Mouse (Mus musculus) neural tube, embryonic 14.5 days (tissue): ENCODE measurements around the gene Gng10. TPM values are rescaled to one million over a fixed set of nuclear protein-coding genes. Genes with fewer than 3 reads are reported as not detected.

Source experiments
- ATAC-seq: fragments of 200-750 bp; cut with Nextera tagmentation; 2 replicates; pipeline ENCODE4 v1.8.0; 2017; ENCODE audit warnings: low read depth, mild to moderate bottlenecking, moderate TSS enrichment, moderate library complexity
- H3K27ac ChIP-seq: fragments of 300-500 bp; sonication (generic); 2 replicates; pipeline ENCODE4 v1.5.1; 2014; ENCODE audit warnings: low read depth, mild to moderate bottlenecking, control low read depth, low read length, moderate library complexity, mixed read lengths
- H3K27me3 ChIP-seq: fragments of 300-500 bp; sonication (generic); 2 replicates; pipeline ENCODE4 v1.6.1; 2014; ENCODE audit warnings: low read length; ENCODE audit not compliant: control insufficient read depth, insufficient read depth
- H3K36me3 ChIP-seq: fragments of 300-500 bp; sonication (generic); 2 replicates; pipeline ENCODE4 v1.6.1; 2014; ENCODE audit warnings: low read length, mixed read lengths; ENCODE audit not compliant: control insufficient read depth, insufficient read depth
- H3K4me1 ChIP-seq: fragments of 300-500 bp; sonication (generic); 2 replicates; pipeline ENCODE4 v1.6.1; 2014; ENCODE audit warnings: low read length; ENCODE audit not compliant: control insufficient read depth, insufficient read depth
- H3K4me2 ChIP-seq: fragments of 300-500 bp; sonication (generic); 2 replicates; pipeline ENCODE4 v1.6.1; 2014; ENCODE audit warnings: mild to moderate bottlenecking, low read depth, low read length, control low read depth
- H3K4me3 ChIP-seq: fragments of 300-500 bp; sonication (generic); 2 replicates; pipeline ENCODE4 v1.5.1; 2014; ENCODE audit warnings: low read depth, low read length, control low read depth, mixed read lengths
- H3K9ac ChIP-seq: fragments of 300-500 bp; sonication (generic); replicated peaks from 2 replicates; pipeline ENCODE4 v1.6.1; 2014; ENCODE audit warnings: low read depth, mild to moderate bottlenecking, control low read depth, low read length, mixed read lengths
- H3K9me3 ChIP-seq: fragments of 300-500 bp; sonication (generic); 2 replicates; pipeline ENCODE4 v1.6.1; 2016; ENCODE audit warnings: low read length; ENCODE audit not compliant: control insufficient read depth
- WGBS: fragments of 180-500 bp; shearing (Covaris S2); extraction: QIAGEN DNeasy Blood & Tissue Kit; methylation state at CpG from one replicate; pipeline ENCODE4 v1.1.7; 2014; 5-methylcytosine and 5-hydroxymethylcytosine counted together
- polyA plus RNA-seq: library from polyadenylated mRNA; unstranded; fragments of >200 nt; fragmentation: Nextera tagmentation; extraction: Ambion mirVana; gene quantifications from 2 replicates; pipeline ENCODE4 v1.2.1, GENCODE M21; 2014

The Gng10 gene
- 197 and 226 TPM in 2 replicates for polyA plus RNA-seq

GRCm38 (mm10) chr4:59034918-59035785 is at the start of gene Gng10:
Gene Gng10, plus strand, starts transcription at chr4:59035088.
- peak; percentile 87 for ATAC-seq
- Histone ChIP-seq H3K4me3 (peak within 1 kb of the TSS; percentile 73), H3K9ac (peak within 1 kb of the TSS; percentile 87), H3K36me3 (0 out of 2 replicates have a peak, but pooled peaks cover 2% of the 10 kb centered on the region), H3K4me1 (no peaks in the 10 kb centered on the region), H3K9me3 (no peaks in the 10 kb centered on the region), H3K27me3 (no peaks in the 10 kb centered on the region), H3K4me2 (peak within 1 kb of the TSS; percentile 58), H3K27ac (peak within 1 kb of the TSS; percentile 95)
- WGBS = 8% methylated on average over 63 of the region's 76 CpGs

- no peak overlapping the region for H3K4me3 ChIP-seq
- ATAC-seq = peak; percentile 42; the same call in 1 of the 2 replicates
- no peaks in the 10 kb centered on the region for H3K4me1 ChIP-seq
- H3K9me3 ChIP-seq = no peaks in the 10 kb centered on the region
- H3K4me2 ChIP-seq = no peak overlapping the region
- H3K9ac ChIP-seq = no peak overlapping the region
- H3K27me3 ChIP-seq = no peaks in the 10 kb centered on the region
- WGBS = 28% methylated on average over 7 of the region's 7 CpGs
- H3K27ac ChIP-seq = no peak overlapping the region
- no peaks in the 10 kb centered on the region for H3K36me3 ChIP-seq
Observed at GRCm38 (mm10) chr4:58985157-58985648, 49.7 kb upstream of the Gng10 start.

- H3K4me3 ChIP-seq = peak within 1 kb of the TSS; percentile 49
- no peaks in the 10 kb centered on the region for H3K36me3 ChIP-seq
- no peaks in the 10 kb centered on the region for H3K9me3 ChIP-seq
- no peak within 1 kb of the TSS for H3K27ac ChIP-seq
- H3K4me2 ChIP-seq = peak within 1 kb of the TSS; percentile 86
- ATAC-seq = peak; percentile 74
- peak within 1 kb of the TSS; percentile 37; the same call in 1 of the 2 replicates for H3K9ac ChIP-seq
- no peaks in the 10 kb centered on the region for H3K27me3 ChIP-seq
- WGBS = 1% methylated on average over 28 of the region's 28 CpGs
- no peaks in the 10 kb centered on the region for H3K4me1 ChIP-seq
Observed at GRCm38 (mm10) chr4:58986540-58987190, 48.2 kb upstream of the Gng10 start, which contains the start of gene Ptgr1. Gene Ptgr1, minus strand, starts transcription at chr4:58987119.

GRCm38 (mm10) chr4:58989303-58989898 is 45.5 kb upstream of the Gng10 start:
- Histone ChIP-seq H3K9me3 (no peaks in the 10 kb centered on the region), H3K27ac (no peak overlapping the region), H3K27me3 (no peaks in the 10 kb centered on the region), H3K9ac (no peak overlapping the region), H3K4me2 (no peak overlapping the region), H3K36me3 (no peaks in the 10 kb centered on the region), H3K4me1 (no peaks in the 10 kb centered on the region), H3K4me3 (no peak overlapping the region)
- ATAC-seq = no peak
- whole genome bisulfite sequencing = 80% methylated on average over 7 of the region's 7 CpGs

GRCm38 (mm10) chr4:58990609-58991434 is 44.1 kb upstream of the Gng10 start:
- Histone ChIP-seq H3K9ac (no peak overlapping the region), H3K27ac (no peak overlapping the region), H3K36me3 (no peaks in the 10 kb centered on the region), H3K27me3 (no peaks in the 10 kb centered on the region), H3K4me2 (no peak overlapping the region), H3K4me3 (no peak overlapping the region), H3K9me3 (no peaks in the 10 kb centered on the region), H3K4me1 (no peaks in the 10 kb centered on the region)
- no peak for ATAC-seq
- WGBS = 88% methylated on average over 17 of the region's 17 CpGs

GRCm38 (mm10) chr4:58992195-58992594 is 42.7 kb upstream of the Gng10 start:
- Histone ChIP-seq H3K9me3 (no peaks in the 10 kb centered on the region), H3K4me1 (no peaks in the 10 kb centered on the region), H3K27me3 (no peaks in the 10 kb centered on the region), H3K4me2 (no peak overlapping the region), H3K36me3 (no peaks in the 10 kb centered on the region), H3K27ac (no peak overlapping the region), H3K4me3 (no peak overlapping the region), H3K9ac (no peak overlapping the region)
- ATAC-seq = no peak
- 77% methylated on average over 5 of the region's 5 CpGs for WGBS

- Histone ChIP-seq H3K9me3 (no peaks in the 10 kb centered on the region), H3K27ac (no peak within 1 kb of the TSS), H3K4me2 (no peak within 1 kb of the TSS), H3K27me3 (no peaks in the 10 kb centered on the region), H3K9ac (no peak within 1 kb of the TSS), H3K36me3 (no peaks in the 10 kb centered on the region), H3K4me3 (no peak within 1 kb of the TSS), H3K4me1 (no peaks in the 10 kb centered on the region)
- WGBS = 89% methylated on average over 4 of the region's 4 CpGs
- no peak for ATAC-seq
Observed at GRCm38 (mm10) chr4:58994762-58995161, 40.1 kb upstream of the Gng10 start, which contains the start of gene Dnajc25. Gene Dnajc25, plus strand, starts transcription at chr4:58995062.

GRCm38 (mm10) chr4:58995251-58995693 is 39.6 kb upstream of the Gng10 start:
- Histone ChIP-seq H3K4me2 (no peak overlapping the region), H3K9me3 (no peaks in the 10 kb centered on the region), H3K27ac (no peak overlapping the region), H3K36me3 (no peaks in the 10 kb centered on the region), H3K4me1 (no peaks in the 10 kb centered on the region), H3K4me3 (no peak overlapping the region), H3K27me3 (no peaks in the 10 kb centered on the region), H3K9ac (no peak overlapping the region)
- no peak for ATAC-seq
- WGBS = 70% methylated on average over 8 of the region's 8 CpGs
